Mouse (Mus musculus) forebrain, embryonic 14.5 days (tissue): ENCODE results near the gene Cep164. TPM values are rescaled to one million over a fixed set of nuclear protein-coding genes. Genes with fewer than 3 reads are reported as not detected.
"Not testable (repeated sequence)": the region's sequence is repeated elsewhere in the genome, so short reads cannot be mapped to it uniquely, and the experiment has no call there.

Source experiments
- ATAC-seq: fragments of 200-750 bp; cut with Nextera tagmentation; 2 replicates; pipeline ENCODE4 v1.8.0; 2017; ENCODE audit warnings: mild to moderate bottlenecking, moderate library complexity
- DNase-seq: peaks from one replicate; pipeline ENCODE4 v3.0.0-alpha.2; 2015; ENCODE audit warnings: low spot score
- H3K27ac ChIP-seq: fragments of 300-500 bp; sonication (generic); 2 replicates; pipeline ENCODE4 v1.5.1; 2014; ENCODE audit warnings: low read depth, mild to moderate bottlenecking, control low read depth, low read length, moderate library complexity
- H3K27me3 ChIP-seq: fragments of 300-500 bp; sonication (generic); replicated peaks from 2 replicates; pipeline ENCODE4 v1.6.1; 2014; ENCODE audit warnings: low read length, control low read depth, mixed read lengths; ENCODE audit not compliant: control insufficient read depth, insufficient read depth
- H3K36me3 ChIP-seq: fragments of 300-500 bp; sonication (generic); 2 replicates; pipeline ENCODE4 v1.6.1; 2014; ENCODE audit warnings: low read length, control low read depth; ENCODE audit not compliant: control insufficient read depth, insufficient read depth
- H3K4me1 ChIP-seq: fragments of 300-500 bp; sonication (generic); 2 replicates; pipeline ENCODE4 v1.6.1; 2014; ENCODE audit warnings: antibody characterized with exemption, low read length, control low read depth; ENCODE audit not compliant: control insufficient read depth, insufficient read depth
- H3K4me2 ChIP-seq: fragments of 300-500 bp; sonication (generic); 2 replicates; pipeline ENCODE4 v1.6.1; 2014; ENCODE audit warnings: mild to moderate bottlenecking, control low read depth, low read length
- H3K4me3 ChIP-seq: fragments of 300-500 bp; sonication (generic); 2 replicates; pipeline ENCODE4 v1.5.1; 2014; ENCODE audit warnings: low read depth, low read length, control low read depth
- H3K9ac ChIP-seq: fragments of 300-500 bp; sonication (generic); 2 replicates; pipeline ENCODE4 v1.6.1; 2014; ENCODE audit warnings: mild to moderate bottlenecking, low read length, control low read depth, moderate library complexity
- H3K9me3 ChIP-seq: fragments of 300-500 bp; sonication (generic); replicated peaks from 2 replicates; pipeline ENCODE4 v1.6.1; 2016; ENCODE audit warnings: low read length, control low read depth, mixed read lengths; ENCODE audit not compliant: control insufficient read depth
- WGBS: fragments of 180-500 bp; shearing (Covaris S2); extraction: QIAGEN DNeasy Blood & Tissue Kit; methylation state at CpG from one replicate; pipeline ENCODE4 v1.1.7; 2014; 5-methylcytosine and 5-hydroxymethylcytosine counted together
- polyA plus RNA-seq: library from polyadenylated mRNA; unstranded; fragments of >200 nt; fragmentation: Nextera tagmentation; extraction: Ambion mirVana; gene quantifications from 2 replicates; pipeline ENCODE4 v1.2.1, GENCODE M21; 2014

The Cep164 gene
- polyA plus RNA-seq, 1 experiment from 2014 or later: 7.7 TPM

DNA sequence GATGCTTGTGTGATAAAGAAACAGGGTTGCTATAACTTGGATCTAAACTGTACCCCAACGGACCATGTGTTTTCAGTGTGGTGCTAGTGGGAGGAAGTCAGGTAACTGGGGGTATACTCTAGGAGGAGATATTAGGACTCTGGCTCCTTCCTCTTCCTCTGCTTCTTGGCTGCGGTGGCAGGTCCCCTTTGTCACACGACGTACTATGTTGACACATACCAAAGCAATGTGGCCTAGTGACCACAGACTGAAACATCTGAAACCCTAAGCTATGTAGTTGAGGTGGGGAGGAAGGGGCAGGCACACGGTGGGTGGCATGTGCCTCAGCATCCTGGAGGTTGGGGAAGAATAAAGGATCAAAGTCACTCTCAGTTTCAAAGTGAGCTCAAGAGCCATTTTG lies 22.8 kb upstream of the Cep164 start:
- no peak for ATAC-seq
- Histone ChIP-seq H3K4me2 (no peak overlapping the region), H3K36me3 (peaks cover 28% of the 10 kb centered on the region), H3K9ac (no peak overlapping the region), H3K9me3 (no peaks in the 10 kb centered on the region), H3K27ac (no peak overlapping the region), H3K27me3 (no peaks in the 10 kb centered on the region), H3K4me3 (no peak overlapping the region), H3K4me1 (no peaks in the 10 kb centered on the region)
- 78% methylated on average over 5 of the region's 5 CpGs for whole genome bisulfite sequencing
- no peak for DNase-seq

GRCm38 (mm10) chr9:45850528-45851155 lies 22.2 kb upstream of the Cep164 start:
- WGBS: 87% methylated on average over 8 of the region's 8 CpGs
- Histone ChIP-seq H3K9me3 (no peaks in the 10 kb centered on the region), H3K4me2 (no peak overlapping the region), H3K4me3 (no peak overlapping the region), H3K27ac (no peak overlapping the region), H3K27me3 (no peaks in the 10 kb centered on the region), H3K9ac (no peak overlapping the region), H3K36me3 (peaks cover 22% of the 10 kb centered on the region), H3K4me1 (no peaks in the 10 kb centered on the region)
- DNase-seq: no peak
- no peak for ATAC-seq

- Histone ChIP-seq H3K4me3 (no peak overlapping the region), H3K4me1 (no peaks in the 10 kb centered on the region), H3K9me3 (no peaks in the 10 kb centered on the region), H3K4me2 (no peak overlapping the region), H3K27ac (no peak overlapping the region), H3K27me3 (no peaks in the 10 kb centered on the region), H3K9ac (no peak overlapping the region), H3K36me3 (peaks cover 14% of the 10 kb centered on the region)
- DNase-seq: peak; percentile 53
- ATAC-seq: peak; percentile 34; the same call in 1 of the 2 replicates
- WGBS: 63% methylated on average over 9 of the region's 9 CpGs
Observed at GRCm38 (mm10) chr9:45849528-45850408, 21.3 kb upstream of the Cep164 start.

GRCm38 (mm10) chr9:45846891-45847460 lies 18.5 kb upstream of the Cep164 start:
- no peak for ATAC-seq
- Histone ChIP-seq H3K36me3 (no peaks in the 10 kb centered on the region), H3K9ac (no peak overlapping the region), H3K4me1 (no peaks in the 10 kb centered on the region), H3K4me3 (no peak overlapping the region), H3K27ac (no peak overlapping the region), H3K9me3 (no peaks in the 10 kb centered on the region), H3K4me2 (no peak overlapping the region), H3K27me3 (no peaks in the 10 kb centered on the region)
- no peak for DNase-seq
- 86% methylated on average over 5 of the region's 5 CpGs for WGBS

GRCm38 (mm10) chr9:45846176-45846575 lies 17.7 kb upstream of the Cep164 start:
- not testable (repeated sequence) for H3K9me3 ChIP-seq, H3K27me3 ChIP-seq, H3K27ac ChIP-seq, H3K9ac ChIP-seq, H3K4me1 ChIP-seq, H3K4me3 ChIP-seq, ATAC-seq, DNase-seq, H3K36me3 ChIP-seq, H3K4me2 ChIP-seq
- 73% methylated on average over 2 of the region's 2 CpGs for WGBS

- H3K9ac ChIP-seq: no peak overlapping the region
- DNase-seq (no peak), ATAC-seq (no peak)
- no peaks in the 10 kb centered on the region for H3K27me3 ChIP-seq
- H3K9me3 ChIP-seq: no peaks in the 10 kb centered on the region
- WGBS: 89% methylated on average over 3 of the region's 3 CpGs
- H3K27ac ChIP-seq: no peak overlapping the region
- H3K36me3 ChIP-seq: no peaks in the 10 kb centered on the region
- no peak overlapping the region for H3K4me3 ChIP-seq
- H3K4me2 ChIP-seq: no peak overlapping the region
- H3K4me1 ChIP-seq: peaks cover 6% of the 10 kb centered on the region
Observed at GRCm38 (mm10) chr9:45845541-45845940, 17.1 kb upstream of the Cep164 start.

- Histone ChIP-seq H3K9me3 (no peaks in the 10 kb centered on the region), H3K36me3 (no peaks in the 10 kb centered on the region), H3K4me1 (peaks cover 20% of the 10 kb centered on the region), H3K27me3 (no peaks in the 10 kb centered on the region), H3K4me2 (no peak overlapping the region), H3K4me3 (no peak overlapping the region), H3K27ac (no peak overlapping the region), H3K9ac (no peak overlapping the region)
- ATAC-seq: no peak
- WGBS: 93% methylated on average over 1 of the region's 1 CpGs
- DNase-seq: no peak
Observed at GRCm38 (mm10) chr9:45843780-45844179, 15.3 kb upstream of the Cep164 start.

- Histone ChIP-seq H3K4me2 (no peak overlapping the region), H3K4me1 (peaks cover 20% of the 10 kb centered on the region), H3K36me3 (no peaks in the 10 kb centered on the region), H3K4me3 (no peak overlapping the region), H3K27ac (no peak overlapping the region; the same call in 1 of the 2 replicates), H3K27me3 (no peaks in the 10 kb centered on the region), H3K9ac (no peak overlapping the region), H3K9me3 (no peaks in the 10 kb centered on the region)
- DNase-seq (no peak), ATAC-seq (no peak)
- 85% methylated on average over 5 of the region's 5 CpGs for WGBS
Observed at GRCm38 (mm10) chr9:45843007-45843406, 14.5 kb upstream of the Cep164 start.

DNA sequence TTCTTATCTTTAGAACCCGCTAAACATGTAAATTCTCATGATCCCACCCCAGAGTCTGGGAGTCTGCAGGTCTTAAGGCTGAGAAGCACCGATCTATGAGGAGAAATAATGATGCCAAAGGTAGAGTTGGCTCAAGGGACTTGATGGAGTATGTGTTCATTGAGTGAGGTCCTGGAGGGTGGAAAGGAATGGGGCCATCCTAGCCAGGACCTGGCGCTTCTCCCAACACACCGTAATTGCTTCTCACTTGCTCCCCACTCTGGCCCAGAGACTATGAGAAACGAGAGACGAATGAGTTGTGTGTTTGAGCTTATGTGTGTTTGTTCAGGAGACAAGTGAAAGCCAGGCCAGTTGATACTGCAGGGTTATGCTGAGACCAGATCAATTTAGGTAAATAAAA lies 13.0 kb upstream of the Cep164 start:
- WGBS: 89% methylated on average over 6 of the region's 6 CpGs
- Histone ChIP-seq H3K4me1 (peaks cover 20% of the 10 kb centered on the region), H3K4me3 (no peak overlapping the region), H3K9ac (no peak overlapping the region), H3K36me3 (no peaks in the 10 kb centered on the region), H3K9me3 (no peaks in the 10 kb centered on the region), H3K4me2 (peak overlapping the region; percentile 97; the same call in 1 of the 2 replicates), H3K27me3 (no peaks in the 10 kb centered on the region), H3K27ac (no peak overlapping the region)
- DNase-seq: no peak
- ATAC-seq: no peak
